Mouse (Mus musculus): ENCODE measurements at regions not wholly inside any gene's neighbourhood (a gene's known extent, or its start where the extent isn't known, plus 50 kb on each side); places are given as distances from the start of the nearest gene placed in this dataset.

DNA sequence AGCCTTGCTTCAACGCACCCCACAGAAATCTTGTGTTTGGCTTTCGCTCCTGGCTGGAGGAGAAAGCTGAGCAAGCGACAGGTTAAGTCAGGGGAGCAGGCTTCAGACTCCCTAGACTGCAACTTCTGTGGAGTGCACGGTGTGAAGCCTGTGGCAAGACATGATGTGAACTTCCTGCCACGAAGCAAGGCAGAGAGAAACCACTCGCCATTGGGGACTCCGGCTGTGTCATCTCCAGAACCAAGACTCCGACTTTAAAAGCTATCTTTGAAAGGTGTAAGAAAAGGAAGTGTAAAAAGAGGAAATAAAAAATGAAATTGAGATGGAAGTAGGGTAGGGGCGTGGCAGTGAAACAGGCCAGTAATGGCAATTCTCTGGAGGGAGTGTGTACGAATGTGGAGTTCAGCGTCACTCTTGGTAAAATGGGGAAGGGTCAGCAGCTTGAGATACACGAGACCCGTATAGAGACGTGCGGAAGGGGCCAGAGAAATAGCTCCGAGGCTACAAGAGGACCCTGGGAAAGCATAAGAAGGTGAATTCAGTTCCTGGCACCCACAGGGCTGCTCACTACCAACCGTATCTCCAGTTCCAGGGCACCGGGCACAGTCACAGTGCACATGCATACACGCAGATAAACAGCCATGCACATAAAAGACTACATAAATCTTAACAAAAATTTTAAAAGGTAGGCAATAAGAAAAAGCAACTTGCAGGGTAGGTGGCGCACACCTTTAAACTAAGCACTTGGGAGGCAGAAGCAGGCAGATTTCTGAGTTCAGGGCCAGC lies 57.1 kb upstream of the Larp1 start:
- no peak overlapping the region for H3K4me3 ChIP-seq (ENCODE audit: control insufficient read depth in 1 of 2, insufficient read depth in 1 of 2, low read depth in 1 of 2, low read length in 2 of 2)
- H3K9me3 ChIP-seq (ENCODE audit: control insufficient read depth, low read length): no peaks in the 10 kb centered on the region
- peaks cover 2 to 9% of the 10 kb centered on the region in 2 experiments; a peak in 3 of 4 replicates for H3K4me1 ChIP-seq (ENCODE audit: control insufficient read depth in 2 of 2, insufficient read depth in 2 of 2, low read length in 2 of 2)
- no peak for ATAC-seq (ENCODE audit: insufficient number of reproducible peaks, insufficient read depth, low FRiP score, low read depth)
- H3K9ac ChIP-seq (ENCODE audit: low read length): no peak overlapping the region
- WGBS: 83% methylated on average over 20 of the region's 20 CpGs
- H3K36me3 ChIP-seq (ENCODE audit: control insufficient read depth, insufficient read depth, low read length): no peaks in the 10 kb centered on the region
- no peak overlapping the region for H3K4me2 ChIP-seq (ENCODE audit: low read length)
- no peaks in the 10 kb centered on the region for H3K27me3 ChIP-seq (ENCODE audit: control insufficient read depth, insufficient read depth, low read length)
- H3K27ac ChIP-seq (replicated peaks in 1 of 2; ENCODE audit: control insufficient read depth in 1 of 2, insufficient read depth in 1 of 2, low read depth in 2 of 2, low read length in 2 of 2): no peak overlapping the region

DNA sequence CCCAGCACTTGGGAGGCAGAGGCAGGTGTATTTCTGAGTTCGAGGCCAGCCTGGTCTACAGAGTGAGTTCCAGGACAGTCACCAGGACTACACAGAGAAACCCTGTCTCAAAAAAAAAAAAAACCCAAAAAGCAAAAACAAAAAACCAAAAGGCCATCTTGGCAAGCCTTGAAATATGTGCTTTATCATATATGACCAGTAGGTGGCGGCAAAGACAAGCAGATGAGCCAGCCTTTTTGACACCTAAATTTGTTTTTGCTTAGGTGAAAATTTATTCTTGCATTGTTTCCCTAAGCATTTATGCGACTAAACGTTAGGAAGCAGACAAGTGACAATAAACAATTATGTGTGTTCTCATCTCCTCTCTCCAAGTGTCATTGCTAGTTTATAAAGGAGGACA lies 57.9 kb upstream of the Larp1 start:
- no peaks in the 10 kb centered on the region for H3K9me3 ChIP-seq (ENCODE audit: control insufficient read depth, low read length)
- no peaks in the 10 kb centered on the region for H3K36me3 ChIP-seq (ENCODE audit: control insufficient read depth, insufficient read depth, low read length)
- 2% methylated on average over 4 of the region's 4 CpGs for WGBS
- no peak overlapping the region for H3K27ac ChIP-seq (replicated peaks in 1 of 2; ENCODE audit: control insufficient read depth in 1 of 2, insufficient read depth in 1 of 2, low read depth in 2 of 2, low read length in 2 of 2)
- H3K27me3 ChIP-seq (ENCODE audit: control insufficient read depth, insufficient read depth, low read length): no peaks in the 10 kb centered on the region
- no peak overlapping the region for H3K9ac ChIP-seq (ENCODE audit: low read length)
- peaks cover 2 to 9% of the 10 kb centered on the region in 2 experiments; a peak in 3 of 4 replicates for H3K4me1 ChIP-seq (ENCODE audit: control insufficient read depth in 2 of 2, insufficient read depth in 2 of 2, low read length in 2 of 2)
- H3K4me3 ChIP-seq (ENCODE audit: control insufficient read depth in 1 of 2, insufficient read depth in 1 of 2, low read depth in 1 of 2, low read length in 2 of 2): no peak overlapping the region
- ATAC-seq (ENCODE audit: insufficient number of reproducible peaks, insufficient read depth, low FRiP score, low read depth): no peak
- no peak overlapping the region for H3K4me2 ChIP-seq (ENCODE audit: low read length)

DNA sequence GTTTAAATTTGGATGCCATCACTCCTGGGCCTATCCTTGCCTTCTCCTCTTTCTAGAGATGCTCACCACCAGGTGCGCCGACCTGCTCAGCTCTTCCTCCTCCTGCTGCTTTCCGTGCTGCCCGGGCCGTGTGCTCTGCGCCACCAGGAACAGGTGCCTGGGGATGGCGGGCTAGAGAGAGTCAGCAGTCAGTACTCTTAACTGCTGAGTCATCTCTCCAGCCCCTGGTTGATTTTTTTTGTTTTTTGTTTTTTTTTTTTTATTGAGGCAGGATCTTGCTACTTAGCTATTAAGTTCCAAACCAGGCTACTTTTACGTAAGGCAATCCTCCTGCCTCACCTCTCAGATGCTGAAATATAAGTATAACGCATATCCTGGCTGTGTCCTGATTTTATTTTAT lies 59.8 kb upstream of the Larp1 start:
- H3K9me3 ChIP-seq (ENCODE audit: control insufficient read depth, low read length): no peaks in the 10 kb centered on the region
- no peaks in the 10 kb centered on the region for H3K36me3 ChIP-seq (ENCODE audit: control insufficient read depth, insufficient read depth, low read length)
- H3K27ac ChIP-seq (replicated peaks in 1 of 2; ENCODE audit: control insufficient read depth in 1 of 2, insufficient read depth in 1 of 2, low read depth in 2 of 2, low read length in 2 of 2): no peak overlapping the region
- no peak overlapping the region for H3K4me2 ChIP-seq (ENCODE audit: low read length)
- no peak overlapping the region for H3K9ac ChIP-seq (ENCODE audit: low read length)
- no peaks in the 10 kb centered on the region for H3K27me3 ChIP-seq (ENCODE audit: control insufficient read depth, insufficient read depth, low read length)
- WGBS: 67% methylated on average over 9 of the region's 9 CpGs
- H3K4me1 ChIP-seq (ENCODE audit: control insufficient read depth in 2 of 2, insufficient read depth in 2 of 2, low read length in 2 of 2): peaks cover 0 to 5% of the 10 kb centered on the region in 2 experiments; a peak in 1 of 4 replicates
- H3K4me3 ChIP-seq (ENCODE audit: control insufficient read depth in 1 of 2, insufficient read depth in 1 of 2, low read depth in 1 of 2, low read length in 2 of 2): no peak overlapping the region
- no peak for ATAC-seq (ENCODE audit: insufficient number of reproducible peaks, insufficient read depth, low FRiP score, low read depth)

DNA sequence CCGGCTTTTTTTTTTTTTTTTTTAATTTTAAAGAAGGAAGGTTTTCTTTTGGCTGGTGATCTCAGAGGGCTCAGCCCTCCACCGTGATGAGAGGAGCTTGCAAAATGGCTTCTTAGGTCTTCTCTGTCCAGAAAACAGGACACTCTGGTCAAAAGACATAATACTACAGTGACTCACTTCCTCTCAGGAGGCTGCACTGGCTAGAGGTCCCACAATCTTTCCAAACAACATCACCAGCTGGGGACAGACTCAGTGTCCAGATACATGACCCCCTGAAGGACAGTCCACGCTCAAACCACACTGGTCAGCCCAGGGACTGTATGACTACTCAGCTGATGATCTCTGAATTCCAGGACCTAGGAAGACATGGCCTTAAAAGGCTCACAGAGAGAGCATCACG lies 61.5 kb upstream of the Larp1 start:
- no peak overlapping the region for H3K9ac ChIP-seq (ENCODE audit: low read length)
- H3K4me3 ChIP-seq (ENCODE audit: control insufficient read depth in 1 of 2, insufficient read depth in 1 of 2, low read depth in 1 of 2, low read length in 2 of 2): no peak overlapping the region
- no peak for ATAC-seq (ENCODE audit: insufficient number of reproducible peaks, insufficient read depth, low FRiP score, low read depth)
- no peaks in the 10 kb centered on the region for H3K36me3 ChIP-seq (ENCODE audit: control insufficient read depth, insufficient read depth, low read length)
- no peak overlapping the region for H3K27ac ChIP-seq (replicated peaks in 1 of 2; ENCODE audit: control insufficient read depth in 1 of 2, insufficient read depth in 1 of 2, low read depth in 2 of 2, low read length in 2 of 2)
- H3K27me3 ChIP-seq (ENCODE audit: control insufficient read depth, insufficient read depth, low read length): no peaks in the 10 kb centered on the region
- no peaks in the 10 kb centered on the region for H3K4me1 ChIP-seq (ENCODE audit: control insufficient read depth in 2 of 2, insufficient read depth in 2 of 2, low read length in 2 of 2)
- H3K9me3 ChIP-seq (ENCODE audit: control insufficient read depth, low read length): no peaks in the 10 kb centered on the region
- H3K4me2 ChIP-seq (ENCODE audit: low read length): no peak overlapping the region
- 69% methylated on average over 3 of the region's 4 CpGs for WGBS

DNA sequence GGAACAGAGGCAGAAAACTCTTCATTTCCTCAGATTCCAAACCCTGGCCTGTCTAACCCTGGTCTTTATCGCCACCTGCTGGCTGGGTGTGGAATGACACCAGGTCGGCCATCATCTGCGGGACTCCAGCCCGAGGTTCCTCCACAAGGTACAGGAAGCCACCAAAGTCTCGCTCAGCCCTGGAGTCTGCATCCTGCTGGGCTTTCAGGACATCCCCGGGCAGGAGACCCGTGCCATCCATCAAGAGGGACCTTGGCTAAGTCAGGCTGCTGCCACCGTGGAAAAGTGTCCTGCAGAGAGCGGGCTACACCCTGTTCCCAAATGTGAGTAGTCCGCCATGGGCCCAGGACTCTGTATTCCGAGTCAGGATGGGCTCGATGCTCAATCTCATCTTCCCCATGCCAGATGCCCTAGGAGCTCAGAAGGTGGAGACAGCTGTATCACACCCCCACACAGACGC lies 74.4 kb upstream of the Larp1 start:
- ATAC-seq (ENCODE audit: insufficient number of reproducible peaks, insufficient read depth, low FRiP score, low read depth): no peak
- 12% methylated on average over 13 of the region's 13 CpGs for WGBS

DNA sequence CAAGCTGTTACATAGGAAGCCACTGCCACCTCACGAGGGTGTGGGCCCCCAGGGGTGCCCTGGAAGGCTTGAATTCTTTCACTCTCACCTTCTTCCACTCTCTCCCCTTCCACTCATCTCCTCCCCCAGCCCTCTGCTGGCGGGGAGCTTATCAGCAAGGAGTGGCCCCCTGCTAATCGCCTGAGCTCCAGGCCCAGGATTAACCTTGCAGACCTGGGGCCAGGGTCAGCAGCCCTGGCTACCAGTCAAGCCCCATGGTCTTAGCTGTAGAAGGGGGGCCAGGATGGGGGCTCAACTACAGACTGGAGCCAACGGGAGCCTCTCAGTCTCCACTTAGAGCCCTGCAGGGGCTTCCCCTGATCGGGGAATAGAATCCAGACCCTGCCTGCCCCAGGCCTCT lies 75.8 kb upstream of the Larp1 start:
- Histone ChIP-seq H3K4me3 (ENCODE audit: control insufficient read depth in 1 of 2, insufficient read depth in 1 of 2, low read depth in 1 of 2, low read length in 2 of 2) (no peak overlapping the region), H3K4me1 (ENCODE audit: control insufficient read depth in 2 of 2, insufficient read depth in 2 of 2, low read length in 2 of 2) (peaks cover 17 to 18% of the 10 kb centered on the region in 2 experiments), H3K27me3 (ENCODE audit: control insufficient read depth, insufficient read depth, low read length) (no peaks in the 10 kb centered on the region), H3K4me2 (ENCODE audit: low read length) (no peak overlapping the region), H3K9ac (ENCODE audit: low read length) (no peak overlapping the region; the same call in 1 of the 2 replicates), H3K27ac (replicated peaks in 1 of 2; ENCODE audit: control insufficient read depth in 1 of 2, insufficient read depth in 1 of 2, low read depth in 2 of 2, low read length in 2 of 2) (no peak overlapping the region), H3K36me3 (ENCODE audit: control insufficient read depth, insufficient read depth, low read length) (no peaks in the 10 kb centered on the region), H3K9me3 (ENCODE audit: control insufficient read depth, low read length) (no peaks in the 10 kb centered on the region)
- ATAC-seq (ENCODE audit: insufficient number of reproducible peaks, insufficient read depth, low FRiP score, low read depth): no peak
- WGBS: 8% methylated on average over 5 of the region's 5 CpGs

More for the DNA sequence above, 74.4 kb upstream of the Larp1 start:
- Histone ChIP-seq H3K9me3 (ENCODE audit: control insufficient read depth, low read length) (no peaks in the 10 kb centered on the region), H3K4me2 (ENCODE audit: low read length) (peak overlapping the region; percentile 63), H3K4me1 (ENCODE audit: control insufficient read depth in 2 of 2, insufficient read depth in 2 of 2, low read length in 2 of 2) (peaks cover 15 to 16% of the 10 kb centered on the region in 2 experiments), H3K4me3 (ENCODE audit: control insufficient read depth in 1 of 2, insufficient read depth in 1 of 2, low read depth in 1 of 2, low read length in 2 of 2) (peak overlapping the region; percentile 22 to 25; a peak in 3 of 4 replicates), H3K27me3 (ENCODE audit: control insufficient read depth, insufficient read depth, low read length) (no peaks in the 10 kb centered on the region), H3K27ac (replicated peaks in 1 of 2; ENCODE audit: control insufficient read depth in 1 of 2, insufficient read depth in 1 of 2, low read depth in 2 of 2, low read length in 2 of 2) (no peak overlapping the region), H3K9ac (ENCODE audit: low read length) (peak overlapping the region; percentile 65), H3K36me3 (ENCODE audit: control insufficient read depth, insufficient read depth, low read length) (no peaks in the 10 kb centered on the region)

DNA sequence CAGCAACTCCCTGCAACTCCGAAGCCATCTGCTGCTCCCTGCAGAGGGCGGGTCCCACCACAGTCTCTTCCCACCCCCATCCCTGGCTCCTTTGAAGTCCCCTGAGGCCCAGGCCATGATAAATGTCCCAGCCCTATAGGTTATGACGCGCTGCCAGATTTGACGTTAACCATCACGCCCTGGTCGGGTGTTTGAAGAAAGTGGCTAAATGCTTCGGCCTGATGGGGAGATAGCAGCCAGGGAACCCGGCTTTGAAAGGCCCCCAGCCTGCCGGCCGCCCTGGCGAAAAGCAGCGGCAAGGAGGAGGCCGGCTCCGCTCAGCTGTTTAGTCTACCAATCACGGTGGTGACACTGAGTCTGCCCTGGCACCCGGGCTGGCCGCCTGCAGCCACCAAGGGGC lies 79.4 kb upstream of the Larp1 start:
- ATAC-seq (ENCODE audit: insufficient number of reproducible peaks, insufficient read depth, low FRiP score, low read depth): no peak
- H3K9ac ChIP-seq (ENCODE audit: low read length): peak overlapping the region; percentile 56; the same call in 1 of the 2 replicates
- peaks cover 15 to 17% of the 10 kb centered on the region in 2 experiments for H3K4me1 ChIP-seq (ENCODE audit: control insufficient read depth in 2 of 2, insufficient read depth in 2 of 2, low read length in 2 of 2)
- peak overlapping the region; percentile 28 for H3K4me2 ChIP-seq (ENCODE audit: low read length)
- no peak overlapping the region for H3K27ac ChIP-seq (replicated peaks in 1 of 2; ENCODE audit: control insufficient read depth in 1 of 2, insufficient read depth in 1 of 2, low read depth in 2 of 2, low read length in 2 of 2)
- H3K27me3 ChIP-seq (ENCODE audit: control insufficient read depth, insufficient read depth, low read length): no peaks in the 10 kb centered on the region
- 5% methylated on average over 18 of the region's 18 CpGs for WGBS
- H3K4me3 ChIP-seq (ENCODE audit: control insufficient read depth in 1 of 2, insufficient read depth in 1 of 2, low read depth in 1 of 2, low read length in 2 of 2): no peak overlapping the region
- no peaks in the 10 kb centered on the region for H3K36me3 ChIP-seq (ENCODE audit: control insufficient read depth, insufficient read depth, low read length)
- no peaks in the 10 kb centered on the region for H3K9me3 ChIP-seq (ENCODE audit: control insufficient read depth, low read length)

All from heart, embryonic 14.5 days (tissue).